Mouse (Mus musculus): Measurements from ENCODE around the gene Car3. TPM values are rescaled to one million over a fixed set of nuclear protein-coding genes. Genes with fewer than 3 reads are reported as not detected.

The Car3 gene
- polyA plus RNA-seq, 1 experiment from 2014 or later, result 5.9 TPM

DNA sequence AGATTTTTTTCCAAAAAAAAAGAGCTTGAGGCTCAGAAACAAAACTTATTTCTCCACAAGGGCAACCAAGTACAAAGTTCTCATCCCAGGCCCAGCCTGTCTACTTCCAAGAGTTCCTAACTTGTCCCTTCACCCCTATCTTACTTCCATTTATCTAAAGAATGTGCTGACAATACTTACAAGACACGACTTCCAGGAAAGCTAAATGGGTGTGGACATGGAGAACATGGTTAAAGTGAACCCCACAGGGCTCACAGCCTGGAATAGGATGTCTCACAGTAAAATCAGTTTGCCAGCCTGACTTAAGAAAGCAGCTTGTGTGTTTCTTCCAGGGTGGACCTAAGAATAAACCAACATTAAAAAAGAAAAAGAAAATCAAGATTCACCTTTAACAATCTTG lies 7.2 kb downstream of the Car3 start:
- no peaks in the 10 kb centered on the region for H3K9me3 ChIP-seq (ENCODE audit: control insufficient read depth, low read length)
- H3K27ac ChIP-seq (ENCODE audit: low read length), result no peak overlapping the region
- no peaks in the 10 kb centered on the region for H3K36me3 ChIP-seq (ENCODE audit: control insufficient read depth, insufficient read depth, low read length)
- H3K9ac ChIP-seq (ENCODE audit: low read depth, low read length), result no peak overlapping the region
- H3K4me3 ChIP-seq (ENCODE audit: low read length), result no peak overlapping the region
- 51% methylated on average over 1 of the region's 1 CpGs for WGBS
- H3K27me3 ChIP-seq (replicated peaks; ENCODE audit: control insufficient read depth, insufficient read depth, low read length), result no peaks in the 10 kb centered on the region
- H3K4me1 ChIP-seq (ENCODE audit: control insufficient read depth, insufficient read depth, low read length), result no peaks in the 10 kb centered on the region
- no peak overlapping the region for H3K4me2 ChIP-seq (ENCODE audit: low read depth, low read length)
- no peak for ATAC-seq

- no peaks in the 10 kb centered on the region for H3K27me3 ChIP-seq (replicated peaks; ENCODE audit: control insufficient read depth, insufficient read depth, low read length)
- H3K4me2 ChIP-seq (ENCODE audit: low read depth, low read length), result no peak overlapping the region
- H3K9me3 ChIP-seq (ENCODE audit: control insufficient read depth, low read length), result no peaks in the 10 kb centered on the region
- H3K36me3 ChIP-seq (ENCODE audit: control insufficient read depth, insufficient read depth, low read length), result no peaks in the 10 kb centered on the region
- H3K4me1 ChIP-seq (ENCODE audit: control insufficient read depth, insufficient read depth, low read length), result no peaks in the 10 kb centered on the region
- WGBS, result 54% methylated on average over 7 of the region's 7 CpGs
- no peak for ATAC-seq
- no peak overlapping the region for H3K4me3 ChIP-seq (ENCODE audit: low read length)
- H3K9ac ChIP-seq (ENCODE audit: low read depth, low read length), result no peak overlapping the region
- no peak overlapping the region for H3K27ac ChIP-seq (ENCODE audit: low read length)
Measured at GRCm38 (mm10) chr3:14871386-14871785, 8.1 kb downstream of the Car3 start.

- Histone ChIP-seq H3K4me3 (ENCODE audit: low read length) (no peak overlapping the region), H3K9me3 (ENCODE audit: control insufficient read depth, low read length) (no peaks in the 10 kb centered on the region), H3K9ac (ENCODE audit: low read depth, low read length) (no peak overlapping the region), H3K4me1 (ENCODE audit: control insufficient read depth, insufficient read depth, low read length) (no peaks in the 10 kb centered on the region), H3K36me3 (ENCODE audit: control insufficient read depth, insufficient read depth, low read length) (no peaks in the 10 kb centered on the region), H3K4me2 (ENCODE audit: low read depth, low read length) (no peak overlapping the region), H3K27ac (ENCODE audit: low read length) (no peak overlapping the region), H3K27me3 (replicated peaks; ENCODE audit: control insufficient read depth, insufficient read depth, low read length) (no peaks in the 10 kb centered on the region)
- 28% methylated on average over 8 of the region's 8 CpGs for WGBS
- ATAC-seq, result peak; percentile 58; the same call in 1 of the 2 replicates
Measured at GRCm38 (mm10) chr3:14874402-14875040, 11.2 kb downstream of the Car3 start.

DNA sequence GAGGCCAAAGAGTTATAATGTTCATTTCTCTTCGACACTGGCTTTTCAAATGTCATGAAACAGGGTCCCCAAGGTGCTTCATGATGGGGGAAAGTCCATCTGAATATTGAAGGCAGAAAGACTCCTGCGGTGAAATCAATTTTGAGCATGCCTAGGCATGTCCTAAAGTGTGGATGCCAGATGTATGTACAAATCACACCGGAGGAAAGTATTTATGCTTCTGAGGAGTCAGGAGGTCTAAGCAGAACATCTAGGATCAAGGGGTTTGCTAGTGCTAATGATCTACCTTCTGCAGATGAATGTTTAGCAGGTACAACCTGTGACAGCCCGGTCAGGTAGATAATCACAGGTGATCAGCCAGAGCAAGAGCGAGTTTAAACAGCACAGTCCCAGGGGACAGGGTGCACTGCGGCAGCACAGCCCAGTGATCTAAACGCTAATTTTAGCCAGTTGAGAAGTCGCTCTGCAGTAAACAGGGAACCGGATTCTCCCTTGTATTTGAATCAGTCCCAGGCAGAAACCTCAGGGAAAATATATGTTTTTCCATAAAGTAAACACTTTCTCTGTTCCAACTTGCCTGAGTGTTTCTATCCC lies 13.1 kb downstream of the Car3 start:
- WGBS, result 65% methylated on average over 9 of the region's 9 CpGs
- Histone ChIP-seq H3K4me3 (ENCODE audit: low read length) (no peak overlapping the region), H3K36me3 (ENCODE audit: control insufficient read depth, insufficient read depth, low read length) (no peaks in the 10 kb centered on the region), H3K27me3 (replicated peaks; ENCODE audit: control insufficient read depth, insufficient read depth, low read length) (no peaks in the 10 kb centered on the region), H3K4me2 (ENCODE audit: low read depth, low read length) (no peak overlapping the region), H3K9me3 (ENCODE audit: control insufficient read depth, low read length) (no peaks in the 10 kb centered on the region), H3K4me1 (ENCODE audit: control insufficient read depth, insufficient read depth, low read length) (no peaks in the 10 kb centered on the region), H3K9ac (ENCODE audit: low read depth, low read length) (no peak overlapping the region), H3K27ac (ENCODE audit: low read length) (no peak overlapping the region)
- ATAC-seq, result no peak

- peak; percentile 65 for ATAC-seq
- H3K4me1 ChIP-seq (ENCODE audit: control insufficient read depth, insufficient read depth, low read length), result no peaks in the 10 kb centered on the region
Measured at GRCm38 (mm10) chr3:14877251-14877909, 14.1 kb downstream of the Car3 start.

GRCm38 (mm10) chr3:14878749-14879223 lies 15.5 kb downstream of the Car3 start:
- no peaks in the 10 kb centered on the region for H3K36me3 ChIP-seq (ENCODE audit: control insufficient read depth, insufficient read depth, low read length)
- ATAC-seq, result peak; percentile 80
- H3K4me1 ChIP-seq (ENCODE audit: control insufficient read depth, insufficient read depth, low read length), result no peaks in the 10 kb centered on the region
- no peak overlapping the region for H3K9ac ChIP-seq (ENCODE audit: low read depth, low read length)
- H3K27ac ChIP-seq (ENCODE audit: low read length), result no peak overlapping the region
- no peaks in the 10 kb centered on the region for H3K27me3 ChIP-seq (replicated peaks; ENCODE audit: control insufficient read depth, insufficient read depth, low read length)
- H3K9me3 ChIP-seq (ENCODE audit: control insufficient read depth, low read length), result no peaks in the 10 kb centered on the region
- WGBS, result 81% methylated on average over 6 of the region's 6 CpGs
- H3K4me2 ChIP-seq (ENCODE audit: low read depth, low read length), result no peak overlapping the region
- H3K4me3 ChIP-seq (ENCODE audit: low read length), result no peak overlapping the region

More at GRCm38 (mm10) chr3:14877251-14877909, 14.1 kb downstream of the Car3 start:
- Histone ChIP-seq H3K27me3 (replicated peaks; ENCODE audit: control insufficient read depth, insufficient read depth, low read length) (no peaks in the 10 kb centered on the region), H3K36me3 (ENCODE audit: control insufficient read depth, insufficient read depth, low read length) (no peaks in the 10 kb centered on the region), H3K9ac (ENCODE audit: low read depth, low read length) (no peak overlapping the region), H3K27ac (ENCODE audit: low read length) (no peak overlapping the region), H3K9me3 (ENCODE audit: control insufficient read depth, low read length) (no peaks in the 10 kb centered on the region), H3K4me3 (ENCODE audit: low read length) (no peak overlapping the region), H3K4me2 (ENCODE audit: low read depth, low read length) (no peak overlapping the region)
- 83% methylated on average over 7 of the region's 7 CpGs for WGBS

DNA sequence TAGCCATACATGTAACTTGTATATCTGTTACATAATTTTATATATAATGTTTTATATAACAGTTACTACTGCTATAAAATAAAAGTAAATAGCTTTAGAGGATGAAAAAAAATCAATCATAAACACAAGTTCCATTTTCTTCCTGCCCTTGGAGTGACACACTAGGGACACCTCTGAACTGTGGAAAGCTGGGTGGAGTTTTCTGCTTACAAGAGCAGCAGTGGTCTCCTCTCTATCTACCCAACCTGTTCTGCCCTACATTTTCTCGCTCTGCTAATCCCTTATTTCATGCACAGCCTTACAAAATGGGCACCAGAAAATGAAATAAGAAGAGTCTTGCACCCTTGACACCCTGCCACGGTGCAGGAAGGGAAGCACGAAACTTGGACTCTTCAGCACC lies 16.0 kb downstream of the Car3 start:
- H3K27me3 ChIP-seq (replicated peaks; ENCODE audit: control insufficient read depth, insufficient read depth, low read length), result no peaks in the 10 kb centered on the region
- H3K4me3 ChIP-seq (ENCODE audit: low read length), result no peak overlapping the region
- 87% methylated on average over 3 of the region's 3 CpGs for WGBS
- no peaks in the 10 kb centered on the region for H3K36me3 ChIP-seq (ENCODE audit: control insufficient read depth, insufficient read depth, low read length)
- ATAC-seq, result no peak
- no peak overlapping the region for H3K9ac ChIP-seq (ENCODE audit: low read depth, low read length)
- H3K4me2 ChIP-seq (ENCODE audit: low read depth, low read length), result no peak overlapping the region
- H3K9me3 ChIP-seq (ENCODE audit: control insufficient read depth, low read length), result no peaks in the 10 kb centered on the region
- no peaks in the 10 kb centered on the region for H3K4me1 ChIP-seq (ENCODE audit: control insufficient read depth, insufficient read depth, low read length)
- H3K27ac ChIP-seq (ENCODE audit: low read length), result no peak overlapping the region

GRCm38 (mm10) chr3:14880277-14880676 lies 17.0 kb downstream of the Car3 start:
- WGBS, result 58% methylated on average over 2 of the region's 2 CpGs
- Histone ChIP-seq H3K36me3 (ENCODE audit: control insufficient read depth, insufficient read depth, low read length) (no peaks in the 10 kb centered on the region), H3K9ac (ENCODE audit: low read depth, low read length) (no peak overlapping the region), H3K4me1 (ENCODE audit: control insufficient read depth, insufficient read depth, low read length) (no peaks in the 10 kb centered on the region), H3K9me3 (ENCODE audit: control insufficient read depth, low read length) (no peaks in the 10 kb centered on the region), H3K27me3 (replicated peaks; ENCODE audit: control insufficient read depth, insufficient read depth, low read length) (no peaks in the 10 kb centered on the region), H3K4me2 (ENCODE audit: low read depth, low read length) (no peak overlapping the region), H3K27ac (ENCODE audit: low read length) (no peak overlapping the region), H3K4me3 (ENCODE audit: low read length) (no peak overlapping the region)
- ATAC-seq, result no peak

- Histone ChIP-seq H3K27ac (ENCODE audit: low read length) (no peak overlapping the region), H3K4me1 (ENCODE audit: control insufficient read depth, insufficient read depth, low read length) (no peaks in the 10 kb centered on the region), H3K9ac (ENCODE audit: low read depth, low read length) (no peak overlapping the region), H3K9me3 (ENCODE audit: control insufficient read depth, low read length) (no peaks in the 10 kb centered on the region), H3K36me3 (ENCODE audit: control insufficient read depth, insufficient read depth, low read length) (no peaks in the 10 kb centered on the region), H3K4me2 (ENCODE audit: low read depth, low read length) (no peak overlapping the region), H3K4me3 (ENCODE audit: low read length) (no peak overlapping the region), H3K27me3 (replicated peaks; ENCODE audit: control insufficient read depth, insufficient read depth, low read length) (peaks cover 5% of the 10 kb centered on the region; the same call in 1 of the 2 replicates)
- ATAC-seq, result no peak
Measured at GRCm38 (mm10) chr3:14882005-14882404, 18.7 kb downstream of the Car3 start.

Measured in intestine, embryonic 16.5 days (tissue).